Mouse (Mus musculus): Measurements from ENCODE around the gene Eipr1.
"Not testable (repeated sequence)": the region's sequence is repeated elsewhere in the genome, so short reads cannot be mapped to it uniquely, and the experiment has no call there.

Eipr1 gene

DNA sequence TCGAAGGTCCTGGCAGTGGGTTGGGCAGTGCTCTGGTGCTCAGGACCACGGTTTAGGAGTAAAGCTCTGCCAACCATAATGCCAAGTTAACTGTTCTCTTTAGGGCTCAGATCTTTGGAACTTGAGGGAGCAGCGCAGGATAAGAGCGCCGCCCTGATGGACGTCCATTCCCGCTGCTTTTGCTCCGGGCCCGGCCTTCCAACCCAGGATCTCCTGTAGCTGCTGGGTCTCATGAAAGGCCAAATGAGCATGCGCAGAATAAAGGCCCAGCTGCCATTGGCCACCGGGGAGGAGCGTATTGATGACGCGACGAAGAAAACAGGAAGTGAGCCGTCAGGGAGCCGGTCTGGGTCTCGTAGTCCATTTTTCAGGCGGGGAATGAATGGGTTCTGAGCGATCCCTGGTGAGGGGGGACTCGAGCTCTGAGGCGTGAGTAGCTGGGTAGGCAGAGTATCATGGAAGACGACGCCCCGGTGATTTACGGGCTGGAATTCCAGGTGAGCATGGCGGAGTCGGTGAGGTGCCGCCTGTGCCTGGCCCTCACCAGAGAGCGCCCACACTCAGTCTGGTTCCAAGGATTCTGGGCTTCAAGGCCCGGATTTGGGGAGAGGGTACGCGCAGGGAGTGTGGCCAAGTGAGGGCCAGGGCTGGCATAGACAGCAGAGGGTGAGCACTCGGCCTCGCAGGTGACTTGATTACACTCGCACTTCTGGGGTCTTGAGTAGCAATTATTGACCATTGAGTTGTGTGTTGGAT, at the start of gene Eipr1:
Eipr1 (plus strand) TSS at position 296 of the 756 bp plus-strand sequence.
- peak; percentile 94 for DNase-seq (ENCODE audit: low read depth, low spot score)

DNA sequence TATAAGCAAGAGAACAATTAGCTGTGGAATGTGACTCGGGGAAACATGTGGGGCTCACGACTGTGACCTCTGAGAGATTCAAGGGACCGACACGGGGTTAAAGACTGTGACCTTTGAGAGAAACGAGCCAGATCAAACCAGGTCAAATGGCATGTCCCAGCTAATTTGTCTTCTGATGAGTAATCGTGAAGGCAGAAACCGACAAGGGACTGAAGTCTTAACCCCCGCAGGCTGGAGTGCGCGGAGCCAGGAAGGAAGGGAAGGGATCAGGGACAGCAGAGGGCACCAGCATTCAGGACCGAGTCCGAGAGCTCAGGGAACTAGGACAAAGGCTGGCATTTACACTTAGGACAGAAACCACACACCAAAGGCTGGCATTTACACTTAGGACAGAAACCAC, 47.2 kb upstream of the Eipr1 start:
- no peak for DNase-seq (ENCODE audit: low read depth, low spot score)

DNA sequence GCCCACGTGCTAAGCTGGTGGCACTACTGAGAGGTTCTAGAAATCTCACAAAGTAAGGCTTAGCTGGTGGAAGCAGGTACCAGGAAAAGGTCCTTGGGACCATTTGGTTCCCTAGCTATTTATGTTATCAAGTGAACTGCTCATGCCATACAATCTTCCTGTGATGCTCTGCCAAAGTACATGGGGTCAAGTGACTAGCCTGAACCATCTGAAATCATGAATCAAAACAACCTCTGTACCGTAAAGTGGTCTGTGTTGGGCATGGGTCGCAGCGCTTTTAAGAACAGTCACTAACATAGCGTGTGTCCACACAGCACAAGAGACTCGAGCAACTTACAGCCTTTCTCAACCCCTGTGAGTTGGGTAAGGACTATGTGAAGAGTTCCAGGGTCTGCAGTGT, 46.4 kb upstream of the Eipr1 start:
- no peak for DNase-seq (ENCODE audit: low read depth, low spot score)

DNA sequence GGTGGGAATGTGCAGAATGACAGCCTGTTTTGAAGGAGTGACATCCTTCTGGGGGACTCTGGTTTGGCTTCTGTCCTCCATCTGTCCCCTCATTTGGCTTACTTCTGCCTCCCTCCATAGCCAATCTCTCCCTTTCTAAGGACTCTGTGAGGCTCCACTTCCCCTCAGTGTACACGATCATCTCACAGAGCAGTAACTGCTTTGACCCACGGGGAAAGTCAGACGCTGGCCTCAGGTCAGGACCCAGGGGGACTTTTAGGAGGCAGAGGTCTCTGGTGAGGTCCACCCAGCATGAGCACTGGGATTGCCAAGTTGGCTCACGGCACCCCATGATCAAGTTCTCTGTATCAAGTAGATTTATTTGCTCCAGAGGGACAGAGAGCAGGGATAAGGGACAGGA, 43.4 kb upstream of the Eipr1 start:
- no peak for DNase-seq (ENCODE audit: low read depth, low spot score)

DNA sequence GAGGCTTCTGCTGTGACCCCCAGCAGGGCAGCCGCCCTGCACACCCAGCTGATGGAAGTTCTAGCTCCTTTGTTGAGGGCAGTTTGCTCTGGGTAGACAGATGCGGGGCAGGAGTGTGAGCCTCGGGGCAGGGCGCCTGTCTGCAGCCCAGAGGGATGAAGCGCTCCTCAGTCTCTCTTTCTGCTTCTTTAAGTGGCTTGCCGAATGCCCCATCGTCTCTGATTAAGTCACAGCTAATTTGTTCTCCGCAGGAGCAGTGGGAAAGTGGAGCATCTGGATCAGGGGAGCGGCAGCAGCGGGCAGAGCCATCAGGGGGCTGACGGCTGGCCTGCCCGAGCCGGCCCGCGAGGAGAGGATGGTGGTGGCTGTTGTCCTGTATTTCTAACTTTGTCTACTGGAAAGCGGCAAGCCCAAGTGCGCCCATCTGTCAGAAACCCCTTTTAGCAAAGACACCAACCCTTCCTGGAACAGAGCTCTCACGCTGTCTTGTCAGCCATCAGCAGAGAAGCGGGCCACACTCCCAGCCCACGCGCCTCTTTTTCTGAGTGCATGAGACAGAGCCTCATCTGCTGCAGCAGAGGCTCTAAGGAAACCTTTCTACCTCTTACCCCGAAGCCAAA, 40.9 kb upstream of the Eipr1 start:
- no peak for DNase-seq (ENCODE audit: low read depth, low spot score)

DNA sequence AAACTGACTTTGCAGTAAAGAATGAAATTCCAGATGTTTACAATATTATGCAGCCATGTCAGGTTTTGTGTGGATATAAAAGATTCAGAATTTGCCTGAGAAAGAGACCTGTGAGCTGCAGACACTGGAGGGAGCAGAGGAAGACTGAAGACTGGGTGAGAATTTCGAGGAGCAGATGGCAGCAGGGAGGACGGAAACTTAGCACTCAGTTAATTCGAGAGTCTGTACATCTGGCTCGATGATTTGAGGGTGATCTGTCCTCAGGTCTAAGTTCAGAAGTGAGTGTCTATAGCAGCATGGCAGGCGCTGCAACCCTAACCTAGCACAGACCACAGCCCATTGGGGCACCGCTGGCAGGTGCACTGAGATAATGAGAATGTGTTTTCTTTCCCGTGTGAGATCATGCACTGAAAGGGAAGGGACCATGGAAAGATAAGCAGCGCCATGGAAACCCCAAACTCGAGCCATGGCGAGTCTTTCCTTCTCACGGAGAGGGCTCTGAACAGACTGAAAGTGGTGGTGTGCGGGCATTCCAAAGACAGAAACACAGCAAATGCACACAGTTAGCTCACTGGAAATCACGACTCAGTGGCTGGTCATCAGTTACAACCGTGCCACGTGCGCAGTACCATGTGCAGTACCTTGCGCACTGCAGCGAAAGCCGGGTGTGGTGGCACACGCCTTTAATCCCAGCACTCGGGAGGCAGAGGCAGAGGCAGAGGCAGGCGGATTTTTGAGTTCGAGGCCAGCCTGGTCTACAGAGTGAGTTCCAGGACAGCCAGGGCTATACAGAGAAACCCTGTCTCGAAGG, 36.6 kb upstream of the Eipr1 start:
- DNase-seq (ENCODE audit: low read depth, low spot score), result no peak

DNA sequence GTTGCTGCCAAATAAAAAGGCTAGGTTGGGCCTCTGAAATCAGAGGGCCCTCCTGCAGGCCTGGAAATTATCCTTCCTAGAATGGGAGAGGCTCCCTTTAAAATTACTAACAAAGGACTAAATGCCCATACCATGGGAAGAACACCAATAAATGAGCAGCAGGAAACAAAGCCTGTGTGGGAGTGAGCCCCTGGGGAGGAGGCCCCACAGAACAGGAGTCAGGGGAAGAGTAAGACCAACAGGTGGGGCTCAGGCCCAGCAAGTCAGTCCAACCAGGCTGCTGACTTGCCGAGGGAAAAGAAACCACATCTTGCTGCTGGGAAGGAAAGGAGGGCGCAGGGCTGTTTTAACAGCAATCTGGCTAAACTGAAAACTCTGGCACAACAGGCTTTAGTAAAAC, 34.5 kb upstream of the Eipr1 start:
- no peak for DNase-seq (ENCODE audit: low read depth, low spot score)

DNA sequence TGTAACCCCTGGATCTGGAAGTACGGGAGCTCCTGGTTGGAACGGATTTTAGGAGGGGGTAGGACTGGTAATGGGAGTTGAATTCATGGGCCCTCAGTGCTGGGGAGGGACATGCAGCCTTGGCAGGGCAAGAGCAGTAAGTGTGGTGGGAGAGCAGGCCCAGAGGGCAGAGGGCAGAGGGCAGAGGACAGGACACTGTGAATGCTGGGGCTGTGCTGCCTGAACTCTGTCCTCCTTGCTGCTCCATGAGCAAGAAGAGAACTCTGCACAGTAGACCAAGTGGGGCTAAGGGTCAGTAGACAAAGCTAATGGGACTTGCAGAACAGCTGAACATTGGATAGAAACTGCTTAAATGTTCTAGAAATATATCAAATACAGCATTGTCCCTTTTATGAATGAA, 33.5 kb upstream of the Eipr1 start:
- DNase-seq (ENCODE audit: low read depth, low spot score), result no peak

DNA sequence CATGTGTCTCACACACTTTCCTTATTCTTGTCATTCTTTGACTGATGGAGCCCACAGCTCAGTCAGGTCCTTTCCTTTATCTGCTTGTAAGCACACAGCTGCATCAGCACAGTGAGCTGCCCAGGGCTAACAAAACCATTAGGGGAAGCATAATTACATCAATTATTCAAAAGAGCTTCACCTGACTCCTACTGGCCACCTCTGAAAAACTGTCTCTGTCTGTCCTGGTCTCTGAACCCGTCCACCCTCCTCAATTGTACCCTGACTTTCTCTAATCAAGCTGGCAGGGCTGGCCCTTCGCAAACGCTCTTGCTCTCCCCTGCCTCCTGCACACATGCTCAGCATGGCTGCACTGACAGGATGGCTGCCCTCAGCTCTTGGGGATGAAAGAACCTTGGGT, 27.2 kb upstream of the Eipr1 start:
- DNase-seq (ENCODE audit: low read depth, low spot score), result no peak

DNA sequence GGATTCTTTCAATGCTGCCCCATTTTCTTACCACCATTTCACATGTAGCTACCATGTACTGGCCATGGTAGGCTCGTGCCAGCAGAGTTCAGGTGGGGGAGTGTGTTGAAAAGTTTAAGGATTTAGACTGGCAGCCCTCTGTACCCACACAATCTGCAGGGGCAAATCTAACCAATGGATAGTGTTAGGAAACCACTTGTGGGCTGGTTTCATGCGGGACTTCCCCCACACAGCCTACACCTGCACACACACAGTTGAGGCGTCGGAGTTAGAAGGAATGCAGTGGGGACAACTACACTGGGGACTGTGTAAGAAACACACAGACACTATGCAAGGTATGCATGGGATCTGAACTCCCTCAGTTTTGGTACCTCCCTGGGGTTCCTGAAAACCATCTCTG, 25.4 kb upstream of the Eipr1 start:
- no peak for DNase-seq (ENCODE audit: low read depth, low spot score)

DNA sequence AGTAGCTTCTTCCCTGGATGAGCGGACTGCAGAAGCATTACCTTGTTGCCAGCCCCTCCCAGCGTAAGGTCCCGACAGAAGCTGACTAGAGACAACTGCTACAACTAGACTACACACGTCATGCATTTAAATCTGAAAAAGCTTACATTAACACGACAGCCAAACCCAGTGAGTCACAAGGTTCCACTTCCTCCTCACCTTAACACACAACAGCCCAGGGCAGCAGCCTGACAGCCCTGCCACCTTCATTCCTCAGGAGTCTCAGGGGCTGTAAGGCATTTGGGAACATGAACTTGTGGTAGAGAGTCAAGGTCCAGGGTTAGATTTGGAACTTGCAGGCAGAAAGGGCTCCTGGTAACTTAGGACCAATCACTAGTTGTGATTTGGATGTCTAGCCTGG, 24.5 kb upstream of the Eipr1 start:
- DNase-seq (ENCODE audit: low read depth, low spot score), result no peak

DNA sequence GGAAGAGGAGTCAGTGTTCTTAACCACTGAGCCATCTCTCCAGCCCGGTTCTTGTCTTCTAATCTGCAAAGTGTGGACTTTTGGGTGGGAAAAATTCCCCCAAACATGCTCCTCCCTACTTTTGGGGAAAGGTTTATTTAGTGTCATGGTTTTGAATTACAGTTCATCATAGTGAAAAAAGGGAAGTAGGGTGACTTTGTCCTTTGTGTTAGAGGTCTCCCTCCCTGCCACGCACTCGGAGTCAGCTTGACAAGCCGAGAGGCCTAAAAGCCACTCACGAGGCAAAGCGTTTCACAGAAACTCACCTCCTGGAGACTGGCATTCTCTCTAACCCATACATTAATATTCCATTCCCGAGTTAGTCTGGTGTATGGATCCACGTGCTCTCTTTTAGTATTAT, 19.0 kb upstream of the Eipr1 start:
- DNase-seq (ENCODE audit: low read depth, low spot score), result no peak

DNA sequence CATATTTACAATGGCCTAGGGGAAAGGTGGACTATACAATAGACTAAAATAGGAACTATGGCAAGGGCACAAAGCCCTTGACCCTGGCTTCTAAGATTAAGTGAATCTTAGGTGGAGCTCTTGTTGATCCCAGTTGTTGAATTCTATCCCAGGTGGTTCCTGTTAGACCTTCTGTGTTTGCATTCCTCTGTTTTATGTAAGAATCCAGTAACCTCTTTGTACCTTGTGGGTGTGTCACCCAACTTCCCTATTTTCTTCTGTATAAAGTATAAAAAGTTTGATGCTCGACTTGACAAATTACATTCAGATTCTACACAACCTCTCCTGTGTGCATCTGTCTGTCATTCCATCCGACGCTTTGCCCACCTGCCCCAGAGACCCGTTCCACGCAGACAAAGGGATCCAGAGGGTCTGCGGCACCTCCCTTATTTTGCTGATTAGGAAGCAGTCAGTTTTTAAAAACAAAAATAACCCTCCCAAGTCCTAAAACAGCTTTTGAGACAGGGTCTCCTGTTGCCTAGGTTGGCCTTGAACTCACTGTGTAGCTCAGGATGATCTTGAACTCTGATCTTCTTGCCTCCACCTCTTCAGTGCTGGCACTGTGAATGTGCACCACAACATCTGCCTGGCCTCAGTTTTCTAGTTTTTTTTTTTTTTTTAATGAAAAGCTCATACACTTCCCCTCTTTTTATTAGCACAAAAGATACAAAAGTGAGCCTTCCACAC, 17.9 kb upstream of the Eipr1 start:
- not testable (repeated sequence) for DNase-seq (ENCODE audit: low read depth, low spot score)

DNA sequence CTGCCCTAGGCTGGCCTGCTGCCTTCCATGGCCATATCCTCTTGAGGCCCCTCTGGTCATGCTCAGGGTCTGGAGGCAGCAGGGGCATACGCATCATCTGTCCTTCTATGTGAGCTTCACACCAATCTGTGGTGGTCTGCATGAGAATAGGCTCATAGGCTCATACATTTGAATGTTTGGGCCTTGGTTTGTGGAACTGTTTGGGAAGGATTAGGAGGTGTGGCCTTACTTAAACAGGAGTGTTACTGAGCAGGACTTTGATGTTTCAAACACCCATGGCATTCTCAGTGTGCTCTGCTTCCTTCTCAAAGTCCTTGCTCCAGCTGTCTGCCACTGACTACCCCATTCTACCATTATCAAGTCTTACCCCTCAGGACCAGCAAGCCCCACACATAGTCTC, 17.3 kb upstream of the Eipr1 start:
- no peak for DNase-seq (ENCODE audit: low read depth, low spot score)

DNA sequence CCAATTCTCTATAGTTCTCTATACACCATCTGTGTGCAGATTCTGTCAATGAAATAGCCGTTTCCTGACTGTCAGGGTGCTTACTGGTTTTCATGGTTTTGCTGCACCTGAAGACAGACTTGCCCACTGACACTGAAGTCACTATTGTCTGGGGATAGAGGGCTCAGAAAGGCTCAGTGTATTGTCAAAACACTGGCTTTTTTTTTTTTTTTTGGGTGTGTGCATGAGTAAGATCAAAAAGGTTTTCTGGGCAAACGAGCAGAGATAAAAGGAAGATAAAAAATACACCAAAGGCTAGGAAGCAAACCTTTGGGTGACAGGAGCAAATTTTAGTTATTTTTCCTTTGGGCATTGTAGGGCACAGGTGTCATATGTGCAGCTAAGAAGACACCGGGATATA, 16.3 kb upstream of the Eipr1 start:
- DNase-seq (ENCODE audit: low read depth, low spot score), result no peak

DNA sequence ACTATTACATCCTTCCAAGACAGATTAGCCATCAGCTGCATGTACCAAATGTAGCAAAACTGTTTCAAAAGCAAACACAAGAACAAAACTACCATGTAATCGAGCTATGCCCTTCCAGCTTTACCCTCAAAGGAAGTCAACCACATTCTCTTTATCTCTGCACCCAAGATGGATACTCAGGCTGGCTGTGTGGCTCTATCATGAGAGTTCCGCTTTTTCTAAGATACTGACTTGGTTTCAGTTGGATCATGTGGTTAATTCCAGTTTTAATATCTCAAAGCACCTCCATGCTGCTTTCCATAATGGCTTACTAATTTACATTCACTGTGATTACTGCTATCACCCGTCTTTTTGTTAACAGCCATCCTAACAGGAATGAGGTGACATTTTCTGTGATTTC, 8.3 kb upstream of the Eipr1 start:
- no peak for DNase-seq (ENCODE audit: low read depth, low spot score)

DNA sequence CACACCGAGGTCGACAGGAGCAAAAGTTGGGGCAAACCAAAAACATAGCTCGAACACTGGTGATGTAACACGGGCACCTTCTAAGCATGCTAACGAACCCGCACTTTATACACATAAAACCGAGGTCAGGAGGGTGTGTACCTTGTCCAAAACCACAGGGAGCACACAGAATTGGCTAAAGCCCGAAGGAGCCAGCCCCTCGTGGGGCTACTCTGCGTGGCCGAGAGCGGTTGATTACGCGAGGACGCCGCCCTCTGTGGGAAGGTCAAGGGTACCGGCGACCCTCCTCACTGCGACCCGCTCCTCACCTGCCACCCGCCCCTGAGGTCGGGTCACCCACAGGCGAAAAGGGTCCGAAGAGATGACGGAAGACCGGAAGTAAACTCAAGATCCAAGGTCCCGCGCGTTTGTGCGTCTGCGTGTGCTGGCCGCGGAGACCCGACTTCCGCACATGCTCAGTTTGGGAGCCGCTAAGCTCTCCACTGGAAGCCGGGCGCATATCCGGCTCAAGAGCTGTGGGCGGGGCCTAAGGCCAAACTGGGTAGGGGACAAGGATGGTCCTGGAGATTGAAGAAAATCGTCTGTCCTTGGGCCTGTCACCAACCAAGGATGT, 1.5 kb upstream of the Eipr1 start, which contains the start of gene Trappc12:
Trappc12 (minus strand) TSS at position 452 of the 613 bp plus-strand sequence.
- DNase-seq (ENCODE audit: low read depth, low spot score), result peak; percentile 85

DNA sequence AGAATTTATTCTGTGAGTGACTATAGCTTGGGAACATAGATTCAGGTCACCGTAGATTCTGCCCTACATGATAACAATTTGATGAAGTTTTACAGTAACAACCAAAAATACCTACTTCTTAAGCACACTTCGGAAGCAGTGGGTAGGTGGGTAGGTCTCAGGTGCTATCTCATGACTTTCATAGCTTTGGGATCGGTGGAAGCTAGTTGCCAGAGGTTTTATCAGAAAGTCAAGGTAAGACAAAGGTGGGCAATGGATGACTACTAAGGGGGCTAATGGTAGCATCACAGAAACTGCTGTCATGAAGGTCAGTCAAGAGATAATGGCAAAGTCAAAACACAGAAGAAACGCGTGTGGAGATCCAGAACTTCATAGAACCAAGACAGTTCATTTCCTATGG, 727 bp upstream of the Eipr1 start:
- no peak for DNase-seq (ENCODE audit: low read depth, low spot score)

DNA sequence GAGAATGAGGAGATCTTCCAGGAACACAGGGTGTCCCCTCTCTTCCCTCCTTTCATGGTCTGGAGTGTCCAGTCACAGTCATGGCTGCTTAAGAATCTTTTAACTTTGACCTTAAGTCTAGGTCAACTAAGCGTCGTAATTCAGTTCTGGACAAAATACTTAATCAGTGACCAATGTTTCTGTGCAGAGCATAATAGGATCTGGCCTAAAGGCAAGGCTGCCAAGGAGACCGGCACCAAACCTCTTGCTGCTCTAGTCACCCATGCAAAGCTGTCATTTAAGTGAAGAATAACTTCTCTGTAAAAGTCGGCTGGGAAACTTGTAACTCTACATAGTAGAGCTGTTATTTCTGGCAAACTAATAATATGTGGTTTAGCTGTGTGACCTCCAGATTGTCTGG, 4.4 kb downstream of the Eipr1 start:
- DNase-seq (ENCODE audit: low read depth, low spot score), result no peak

DNA sequence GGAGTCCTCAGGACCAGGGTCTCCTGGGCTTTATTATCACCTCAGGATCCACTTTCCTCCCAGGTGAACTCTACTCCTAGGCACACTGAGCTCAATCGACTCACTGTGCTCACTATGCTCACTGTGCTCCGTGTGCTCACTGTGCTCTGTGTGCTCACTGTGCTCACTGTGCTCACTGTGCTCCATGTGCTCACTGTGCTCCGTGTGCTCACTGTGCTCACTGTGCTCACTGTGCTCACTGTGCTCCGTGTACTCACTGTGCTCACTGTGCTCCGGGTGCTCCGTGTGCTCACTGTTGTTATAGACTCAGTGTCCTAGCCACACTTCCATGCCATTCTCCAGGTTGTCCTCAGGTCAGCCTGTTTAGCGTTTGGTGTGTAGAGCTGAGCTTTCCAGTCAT, 18.4 kb downstream of the Eipr1 start:
- DNase-seq (ENCODE audit: low read depth, low spot score), result no peak

DNA sequence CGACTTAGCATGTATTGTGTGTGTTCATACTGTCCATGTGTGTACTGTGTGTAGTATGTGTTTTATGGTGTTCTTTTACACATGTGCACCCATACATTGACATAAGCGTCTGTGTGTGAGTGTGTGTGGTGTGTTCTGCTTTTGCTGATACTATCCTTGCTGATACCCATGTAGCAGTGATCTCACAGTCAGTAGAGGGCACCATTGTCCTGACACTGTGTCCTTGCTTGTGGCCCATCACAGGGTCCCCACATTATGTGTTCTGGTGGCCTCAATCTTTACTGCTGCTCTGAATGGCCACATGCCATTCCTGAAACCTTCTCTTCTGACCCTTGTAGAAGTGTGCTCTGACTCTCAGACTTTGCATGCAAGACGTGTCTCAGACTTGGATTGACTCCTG, 22.2 kb downstream of the Eipr1 start:
- no peak for DNase-seq (ENCODE audit: low read depth, low spot score)

DNA sequence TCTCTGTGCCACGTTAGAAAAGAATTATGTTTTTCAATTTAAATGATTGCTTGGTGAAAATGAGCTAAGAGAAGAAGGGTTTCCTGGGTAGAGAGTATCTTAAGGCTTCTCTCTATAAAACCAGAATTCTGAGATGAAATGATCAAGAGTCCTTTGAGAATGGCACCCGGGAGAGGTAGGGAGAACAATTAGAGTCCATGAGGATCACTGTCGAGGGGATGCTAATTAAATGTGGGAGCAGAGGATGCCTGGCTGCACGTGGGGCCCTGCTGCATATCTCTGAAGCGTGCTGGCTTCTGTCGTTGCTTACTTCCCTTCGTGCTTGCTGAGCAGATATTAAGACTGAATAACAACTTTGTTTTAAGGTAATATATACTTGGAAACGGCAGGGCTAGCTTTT, 23.5 kb downstream of the Eipr1 start:
- no peak for DNase-seq (ENCODE audit: low read depth, low spot score)
